Mouse (Mus musculus) splenic B cell, adult 2 months (primary cell): ENCODE data around the gene Usp40.
A peak's percentile ranks its signal among the peaks of the same experiment; 100 is the strongest.

ENCODE experiments used
- DNase-seq: peaks from one replicate; pipeline ENCODE4 v3.0.0-alpha.2; 2011; ENCODE audit warnings: low read depth, low spot score
- H3K27me3 ChIP-seq: 2 replicates; pipeline ENCODE4 v1.6.1; 2012; ENCODE audit warnings: mild to moderate bottlenecking, low read length, moderate library complexity, mixed read lengths; ENCODE audit not compliant: control insufficient read depth, poor library complexity, insufficient read depth, severe bottlenecking
- H3K36me3 ChIP-seq: 2 replicates; pipeline ENCODE4 v1.6.1; 2012; ENCODE audit warnings: mild to moderate bottlenecking, low read length, moderate library complexity, mixed read lengths; ENCODE audit not compliant: control insufficient read depth, poor library complexity, insufficient read depth, severe bottlenecking

Gene Usp40

GRCm38 (mm10) chr1:87961459-87962167, 46.7 kb downstream of the Usp40 start:
- Histone ChIP-seq H3K27me3 (no peaks in the 10 kb centered on the region), H3K36me3 (no peaks in the 10 kb centered on the region)
- no peak for DNase-seq

GRCm38 (mm10) chr1:87960752-87961151, 47.6 kb downstream of the Usp40 start:
- Histone ChIP-seq H3K27me3 (no peaks in the 10 kb centered on the region), H3K36me3 (no peaks in the 10 kb centered on the region)
- DNase-seq, result no peak

GRCm38 (mm10) chr1:87959998-87960431, 48.3 kb downstream of the Usp40 start:
- no peaks in the 10 kb centered on the region for H3K27me3 ChIP-seq
- H3K36me3 ChIP-seq, result no peaks in the 10 kb centered on the region
- peak; percentile 30 for DNase-seq

- Histone ChIP-seq H3K36me3 (no peaks in the 10 kb centered on the region), H3K27me3 (no peaks in the 10 kb centered on the region)
- DNase-seq, result no peak
These were observed 48.8 kb downstream of the Usp40 start for GRCm38 (mm10) chr1:87959532-87959931.

GRCm38 (mm10) chr1:87958931-87959330, 49.4 kb downstream of the Usp40 start:
- no peak for DNase-seq
- no peaks in the 10 kb centered on the region for H3K27me3 ChIP-seq
- H3K36me3 ChIP-seq, result no peaks in the 10 kb centered on the region

- Histone ChIP-seq H3K36me3 (peaks cover 2% of the 10 kb centered on the region; the same call in 1 of the 2 replicates), H3K27me3 (no peaks in the 10 kb centered on the region)
- DNase-seq, result no peak
These were observed 55.3 kb downstream of the Usp40 start for GRCm38 (mm10) chr1:87953073-87953472.

- peaks cover 4% of the 10 kb centered on the region; the same call in 1 of the 2 replicates for H3K36me3 ChIP-seq
- no peaks in the 10 kb centered on the region for H3K27me3 ChIP-seq
- no peak for DNase-seq
These were observed 56.7 kb downstream of the Usp40 start for GRCm38 (mm10) chr1:87951641-87952040.

- peaks cover 15% of the 10 kb centered on the region for H3K36me3 ChIP-seq
- peak; percentile 39 for DNase-seq
- no peaks in the 10 kb centered on the region for H3K27me3 ChIP-seq
These were observed 60.7 kb downstream of the Usp40 start for GRCm38 (mm10) chr1:87947681-87948091.

GRCm38 (mm10) chr1:87941765-87942164, 66.6 kb downstream of the Usp40 start:
- Histone ChIP-seq H3K27me3 (no peaks in the 10 kb centered on the region), H3K36me3 (peaks cover 44% of the 10 kb centered on the region)
- DNase-seq, result no peak

GRCm38 (mm10) chr1:87936516-87936915, 71.8 kb downstream of the Usp40 start:
- DNase-seq, result peak; percentile 47
- peaks cover 38% of the 10 kb centered on the region for H3K36me3 ChIP-seq
- H3K27me3 ChIP-seq, result no peaks in the 10 kb centered on the region

GRCm38 (mm10) chr1:87936075-87936474, 72.3 kb downstream of the Usp40 start:
- no peak for DNase-seq
- no peaks in the 10 kb centered on the region for H3K27me3 ChIP-seq
- H3K36me3 ChIP-seq, result peaks cover 36% of the 10 kb centered on the region

- Histone ChIP-seq H3K36me3 (peaks cover 36% of the 10 kb centered on the region), H3K27me3 (no peaks in the 10 kb centered on the region)
- no peak for DNase-seq
These were observed 72.8 kb downstream of the Usp40 start for GRCm38 (mm10) chr1:87935546-87935945.

GRCm38 (mm10) chr1:87935095-87935494, 73.3 kb downstream of the Usp40 start:
- peaks cover 38% of the 10 kb centered on the region for H3K36me3 ChIP-seq
- DNase-seq, result peak; percentile 53
- no peaks in the 10 kb centered on the region for H3K27me3 ChIP-seq

GRCm38 (mm10) chr1:87933051-87933450, 75.3 kb downstream of the Usp40 start:
- Histone ChIP-seq H3K36me3 (peaks cover 27% of the 10 kb centered on the region), H3K27me3 (no peaks in the 10 kb centered on the region)
- DNase-seq, result peak; percentile 33

GRCm38 (mm10) chr1:87929730-87930129, 78.6 kb downstream of the Usp40 start:
- no peaks in the 10 kb centered on the region for H3K27me3 ChIP-seq
- no peak for DNase-seq
- H3K36me3 ChIP-seq, result peaks cover 15% of the 10 kb centered on the region

GRCm38 (mm10) chr1:87924888-87925287, 83.5 kb downstream of the Usp40 start:
- peaks cover 16% of the 10 kb centered on the region for H3K36me3 ChIP-seq
- DNase-seq, result no peak
- H3K27me3 ChIP-seq, result no peaks in the 10 kb centered on the region
